Mouse (Mus musculus): ENCODE measurements at regions not wholly inside any gene's neighbourhood (a gene's known extent, or its start where the extent isn't known, plus 50 kb on each side); places are given as distances from the start of the nearest gene placed in this dataset.

DNA sequence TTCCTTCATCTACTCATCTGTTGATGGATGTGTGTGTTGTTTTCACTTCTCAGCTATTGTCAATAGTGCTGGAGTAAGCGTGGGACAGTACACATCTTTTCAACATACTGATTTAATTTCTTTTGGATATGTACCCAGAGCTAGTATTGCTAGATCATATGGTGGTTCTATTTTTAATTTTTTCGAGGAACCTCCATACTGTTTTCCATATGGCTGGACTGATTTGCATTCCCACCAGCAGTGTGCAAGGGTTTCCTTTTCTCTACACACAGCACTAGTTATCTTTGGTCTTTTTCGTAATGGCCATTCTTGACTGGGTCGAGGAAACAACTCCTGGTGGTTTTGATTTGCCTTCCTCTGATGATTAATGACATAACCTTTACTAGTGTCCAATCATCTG is 943.0 kb downstream of the Gsdmc2 start:
- no peak for DNase-seq (ENCODE audit: low spot score in 2 of 2)

DNA sequence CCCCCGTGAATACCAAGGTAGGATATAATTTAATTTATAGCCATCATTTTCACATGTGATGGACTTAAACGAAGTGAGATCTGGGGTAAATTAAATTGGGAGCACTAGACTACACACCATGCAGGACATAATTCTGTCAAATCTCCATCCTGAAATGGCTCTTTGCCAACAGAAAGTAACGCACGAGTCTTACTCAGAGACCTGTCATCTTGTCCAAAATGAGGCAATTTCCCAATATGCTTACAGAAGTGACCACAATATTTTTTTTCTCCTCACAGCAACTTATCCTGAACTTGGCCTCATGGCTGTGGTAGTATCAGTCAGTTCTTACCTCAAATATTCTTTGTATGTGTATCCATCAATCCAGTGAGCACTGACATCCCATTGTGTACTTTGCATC is 955.2 kb downstream of the Gsdmc2 start:
- no peak for DNase-seq (ENCODE audit: low spot score in 2 of 2)

DNA sequence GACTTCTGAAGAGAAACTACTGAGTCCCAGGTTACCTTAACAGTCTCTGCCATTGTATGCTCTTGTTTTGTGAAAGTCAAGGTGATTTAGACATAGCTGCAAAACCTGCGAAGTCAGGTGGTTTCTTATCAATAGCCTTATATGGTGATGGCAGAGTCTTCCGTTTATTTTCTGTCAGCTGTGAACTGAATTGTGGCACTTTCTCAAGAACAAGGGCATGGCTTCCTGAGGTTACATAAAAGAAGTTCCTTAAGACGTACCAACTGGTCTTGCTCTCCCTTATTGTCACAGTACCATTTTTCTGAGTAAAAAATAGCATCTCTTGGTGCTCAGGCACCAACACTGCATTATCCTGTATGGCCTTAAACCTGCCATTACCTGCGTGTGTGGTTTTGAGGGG is 959.6 kb downstream of the Gsdmc2 start:
- no peak for DNase-seq (ENCODE audit: low spot score in 2 of 2)

DNA sequence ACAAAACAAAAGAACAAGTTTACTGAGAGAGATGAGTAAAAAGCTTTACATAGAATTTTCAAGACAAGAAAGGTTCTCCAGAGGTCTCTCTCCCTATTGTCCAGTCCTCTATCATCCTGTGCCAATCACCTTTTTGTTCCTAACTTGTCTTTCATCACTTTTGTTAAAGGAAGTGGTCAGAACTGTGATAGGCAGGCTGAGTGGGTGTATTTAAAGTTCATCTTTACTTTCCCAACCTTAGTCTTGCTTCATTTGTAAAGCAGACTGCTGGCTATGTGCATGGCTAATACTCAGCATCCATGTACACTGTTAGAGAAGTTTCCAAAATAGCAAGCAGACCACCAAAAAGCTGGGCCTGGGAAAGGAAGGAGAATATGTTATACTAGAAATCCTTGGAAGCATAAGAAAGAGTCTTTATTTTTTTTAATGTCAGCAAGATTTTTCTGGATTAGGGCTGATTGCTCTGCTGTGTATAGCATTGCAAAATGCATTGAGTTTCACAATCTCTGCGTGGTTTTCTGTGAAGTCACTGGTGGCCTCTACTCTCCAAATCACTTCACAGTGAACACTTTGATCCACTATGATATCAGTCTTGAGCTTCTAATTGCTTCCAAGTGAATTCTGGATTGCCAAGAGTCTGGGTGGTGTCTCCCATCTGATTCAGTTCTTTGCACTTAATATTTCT is 973.8 kb downstream of the Gsdmc2 start:
- no peak for DNase-seq (ENCODE audit: low spot score in 2 of 2)

DNA sequence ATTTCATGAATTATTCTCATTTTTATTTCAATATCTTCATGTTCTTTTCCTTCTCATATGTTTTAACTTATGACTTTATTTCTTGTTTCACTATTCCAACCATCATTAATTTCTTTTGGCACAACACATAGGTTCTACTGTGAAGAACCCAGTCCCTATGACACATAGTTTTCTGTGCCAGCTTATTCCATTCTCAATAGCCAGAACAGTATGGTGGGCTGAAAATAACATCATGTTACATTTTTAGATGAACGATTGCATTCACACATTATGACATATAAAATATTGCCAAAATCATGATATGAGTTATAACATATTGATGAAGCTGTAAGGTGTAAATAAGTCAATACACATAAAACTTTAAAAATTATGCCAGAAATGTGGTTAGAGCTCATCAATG is 982.4 kb downstream of the Gsdmc2 start:
- DNase-seq (ENCODE audit: low spot score in 2 of 2), result no peak

DNA sequence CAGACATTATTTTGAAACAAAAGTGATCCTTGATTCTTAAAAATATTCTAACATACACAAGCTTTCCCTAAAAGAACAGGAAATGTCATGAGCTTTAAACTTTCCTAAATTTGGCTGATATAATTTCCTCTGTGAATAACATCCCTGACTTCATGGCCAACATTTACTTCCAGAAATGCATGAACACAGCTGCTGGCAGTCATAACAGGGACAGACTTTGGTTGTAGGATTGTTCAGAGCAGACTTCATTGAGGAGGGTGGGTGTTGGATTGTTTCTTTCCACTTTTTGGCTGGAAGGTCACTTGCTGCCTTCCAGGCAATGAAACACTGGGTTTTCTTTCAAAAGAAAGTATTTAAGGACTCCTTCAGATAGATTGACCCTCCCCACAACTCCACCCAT is 983.6 kb downstream of the Gsdmc2 start:
- no peak for DNase-seq (ENCODE audit: low spot score in 2 of 2)

DNA sequence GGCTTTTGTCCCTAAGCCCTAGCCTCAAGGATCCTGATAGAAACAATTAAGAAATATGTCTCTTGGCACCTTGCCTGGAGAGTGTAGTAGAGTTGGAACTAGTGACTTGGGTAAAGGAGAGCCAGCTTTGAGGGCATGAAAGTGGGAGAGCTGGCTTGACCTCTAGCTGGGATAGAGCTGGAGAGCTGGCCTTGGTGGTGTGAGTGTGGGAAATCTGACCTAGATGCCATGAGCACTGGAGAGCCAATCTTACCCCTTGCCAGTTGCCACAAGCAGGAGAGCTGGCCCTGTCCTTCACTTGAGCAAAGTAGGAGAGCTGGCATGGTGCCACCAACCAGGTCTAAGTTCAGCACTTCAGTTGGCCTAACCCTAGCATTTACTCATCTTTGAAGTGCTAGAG is 995.7 kb downstream of the Gsdmc2 start:
- DNase-seq (ENCODE audit: low spot score in 2 of 2), result no peak

DNA sequence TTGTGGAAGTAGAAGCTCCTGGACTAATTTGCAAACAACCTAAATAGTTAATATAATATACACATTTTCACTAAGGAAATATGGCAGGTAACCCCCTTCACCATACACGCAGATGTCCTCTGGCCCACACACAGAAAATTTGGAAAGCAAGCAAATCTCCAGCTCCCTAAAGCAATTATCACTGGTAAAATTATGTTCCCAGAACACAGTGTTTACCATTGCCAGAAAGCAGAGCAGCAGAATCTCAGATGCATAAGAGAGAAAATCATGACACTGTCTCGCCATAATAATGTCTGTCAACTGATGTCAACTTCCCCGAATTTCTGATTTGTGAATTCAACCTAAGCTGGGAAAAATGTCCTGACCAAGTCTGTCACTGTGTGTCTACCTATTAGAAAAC is 999.1 kb downstream of the Gsdmc2 start:
- no peak for DNase-seq (ENCODE audit: low spot score in 2 of 2)

DNA sequence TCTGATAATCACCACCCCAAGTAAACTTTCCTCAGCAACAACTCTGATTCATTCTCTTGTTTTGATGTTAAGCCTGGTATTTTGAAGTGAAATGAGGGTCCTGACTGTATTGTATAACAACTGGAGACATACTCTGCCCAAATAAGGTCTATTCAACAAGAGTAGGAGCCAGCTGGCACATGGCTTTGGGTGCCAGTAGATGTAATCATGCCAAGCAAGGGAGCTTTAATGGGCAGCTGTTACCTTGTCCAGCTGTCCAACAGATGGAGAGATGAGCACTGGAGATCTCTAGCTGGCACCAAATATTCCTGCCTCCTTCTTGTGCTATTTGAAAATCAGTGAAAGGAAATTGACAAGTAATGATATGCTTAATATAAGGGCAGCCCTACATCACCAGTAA is 1019.4 kb downstream of the Gsdmc2 start:
- DNase-seq (ENCODE audit: low spot score in 2 of 2), result no peak

DNA sequence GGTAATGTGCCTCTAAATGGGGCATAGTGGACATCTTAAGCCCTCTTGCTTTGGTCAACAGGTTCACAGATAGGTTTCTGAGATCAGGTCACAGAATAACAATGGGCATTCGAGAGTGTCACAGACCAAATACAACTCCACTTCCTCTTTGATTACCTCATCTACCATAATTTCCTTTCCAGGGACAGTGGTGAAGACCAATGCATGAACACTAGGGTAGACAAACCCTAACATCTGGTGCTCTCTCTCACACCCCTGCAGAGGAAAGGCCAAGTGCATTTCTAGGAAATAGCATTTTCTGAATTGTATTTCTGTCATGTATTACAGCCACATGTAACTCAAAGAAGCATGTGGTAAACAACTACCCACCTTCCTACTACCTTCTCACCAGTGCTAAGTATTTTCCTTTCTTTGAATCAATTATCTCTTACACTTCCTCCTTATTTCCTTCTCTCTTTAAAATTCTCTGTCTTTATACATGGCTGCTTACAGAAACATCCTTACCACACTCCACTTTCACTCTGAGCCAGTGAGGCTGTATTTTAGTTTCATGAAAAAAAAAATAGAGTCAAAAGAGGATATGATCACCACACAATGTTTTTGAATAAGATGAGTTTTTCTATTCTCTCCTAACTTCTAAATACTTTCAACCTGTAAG is 1021.0 kb downstream of the Gsdmc2 start:
- DNase-seq (ENCODE audit: low spot score in 2 of 2), result no peak

DNA sequence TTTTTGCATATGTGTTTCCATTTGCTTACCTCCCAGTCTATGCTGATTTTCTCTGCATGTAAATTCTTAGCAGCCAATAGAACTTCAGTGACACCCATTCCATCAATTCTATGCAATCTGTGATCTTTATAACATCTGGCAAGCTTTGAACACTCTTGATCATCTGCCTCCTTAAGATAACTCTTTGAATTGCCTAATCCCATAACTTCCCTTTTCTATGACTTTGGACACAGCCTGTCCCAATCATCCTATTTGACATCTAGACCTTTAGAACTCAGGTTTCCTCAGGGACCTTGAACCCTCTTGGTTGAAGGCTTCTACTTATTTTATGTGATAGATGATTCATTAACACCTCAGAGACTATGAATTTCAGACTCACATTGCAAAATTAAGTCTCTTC is 1022.7 kb downstream of the Gsdmc2 start:
- DNase-seq (ENCODE audit: low spot score in 2 of 2), result no peak

DNA sequence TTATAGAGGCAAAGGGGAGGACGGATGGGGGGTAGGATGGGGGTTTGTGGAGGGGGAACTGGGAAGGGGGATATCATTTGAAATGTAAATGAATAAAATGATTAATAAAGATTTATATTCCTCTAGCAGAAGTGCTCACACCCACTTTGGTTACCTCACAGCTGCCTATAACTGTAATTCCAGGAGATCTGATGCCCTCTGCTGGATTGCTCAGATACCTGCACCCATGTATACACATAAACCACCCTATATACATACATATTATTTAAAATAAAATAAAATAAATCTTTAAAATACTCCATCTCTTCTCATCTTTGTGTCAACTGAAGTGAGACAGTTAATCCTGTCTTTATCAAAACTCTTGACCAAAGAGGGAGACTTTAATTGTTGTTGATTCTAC is 1031.9 kb downstream of the Gsdmc2 start:
- no peak for DNase-seq (ENCODE audit: low spot score in 2 of 2)

DNA sequence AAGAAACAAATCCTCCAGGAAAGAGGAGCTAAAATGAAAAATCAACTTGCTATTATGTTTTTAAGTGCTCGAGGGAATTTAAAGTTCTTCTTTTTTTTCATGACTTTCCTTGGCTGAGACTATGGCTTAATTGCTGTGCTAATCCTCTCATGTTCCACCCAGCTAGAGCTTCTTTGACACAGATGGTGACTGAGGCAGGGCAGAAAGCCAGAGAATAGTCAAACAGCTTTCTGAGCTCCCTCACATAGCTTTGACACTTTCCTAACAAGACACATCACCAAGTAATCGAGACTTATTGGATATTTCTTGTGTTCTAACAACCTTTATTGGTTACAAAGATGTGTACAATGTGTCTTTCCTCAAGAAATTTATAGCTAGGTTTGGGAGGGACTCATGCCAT is 1033.0 kb downstream of the Gsdmc2 start:
- no peak for DNase-seq (ENCODE audit: low spot score in 2 of 2)

DNA sequence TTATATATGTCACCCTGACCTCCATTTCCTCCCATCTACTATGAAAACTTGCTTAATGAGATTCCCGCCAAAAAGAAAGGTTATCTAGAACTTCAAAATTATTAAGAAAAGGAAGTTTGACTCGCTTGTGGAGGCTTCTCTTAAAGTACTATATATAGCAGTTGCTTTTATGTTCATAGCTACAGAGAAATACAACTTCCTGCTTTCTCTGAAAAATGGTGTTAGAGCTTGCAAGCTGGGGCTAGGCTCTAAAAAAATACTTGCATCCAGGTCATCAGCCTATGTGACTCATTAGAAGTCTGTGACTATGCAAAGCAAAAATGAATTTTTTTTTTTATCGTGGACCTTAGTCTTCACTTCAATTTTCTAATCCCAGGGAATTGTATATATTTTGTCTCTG is 1035.7 kb downstream of the Gsdmc2 start:
- no peak for DNase-seq (ENCODE audit: low spot score in 2 of 2)

DNA sequence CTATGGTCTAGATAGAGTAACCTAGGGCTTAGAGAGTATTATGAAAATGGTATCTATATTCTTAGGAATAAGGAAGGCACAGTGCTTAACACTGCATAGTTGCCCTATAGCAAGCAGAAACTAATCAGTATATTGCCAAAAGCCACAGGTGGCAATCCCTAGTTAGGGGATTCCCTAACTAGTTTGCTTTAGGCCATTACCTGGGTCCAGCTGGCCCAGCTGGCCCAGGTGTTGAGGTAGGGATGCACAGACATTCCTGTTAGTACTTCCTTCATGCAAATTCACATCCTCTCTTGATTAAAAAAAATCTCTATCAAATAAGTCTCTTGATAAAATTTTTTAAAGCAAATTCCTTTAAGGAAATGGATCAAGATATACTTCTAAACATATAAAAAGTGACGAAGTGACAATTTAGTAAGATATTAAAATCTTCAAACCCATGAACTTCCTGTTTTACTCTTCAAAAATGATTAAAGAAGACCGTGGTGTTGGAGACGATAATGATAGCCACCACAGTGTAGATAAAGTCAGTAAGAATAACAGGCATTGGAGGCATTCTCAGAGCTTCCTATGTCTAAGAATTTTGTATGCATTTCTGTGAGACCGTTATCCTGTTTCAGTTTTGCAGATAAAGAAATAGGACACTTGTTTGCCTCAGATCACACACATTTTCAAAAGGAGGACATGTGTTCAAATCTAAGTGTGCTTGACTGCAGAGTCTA is 1036.7 kb downstream of the Gsdmc2 start:
- DNase-seq (ENCODE audit: low spot score in 2 of 2), result no peak

DNA sequence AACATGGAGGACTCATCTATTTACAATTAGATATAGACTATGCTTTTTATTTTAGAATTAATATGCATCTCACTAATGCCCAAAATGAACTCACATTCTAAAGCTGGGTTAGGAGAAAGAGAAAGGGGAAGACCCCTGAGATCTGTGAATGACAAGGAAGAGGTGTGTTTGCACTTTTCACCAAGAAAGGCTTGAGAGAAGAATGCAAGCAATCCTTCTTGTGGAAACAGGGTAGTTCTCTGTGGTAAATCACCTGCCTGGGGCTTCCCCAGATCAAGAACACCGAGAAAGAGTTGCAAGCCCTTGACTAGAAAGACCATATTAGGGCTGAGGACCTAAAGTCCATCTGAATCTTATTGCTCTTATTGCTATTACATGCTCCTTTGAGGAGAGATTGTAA is 1037.6 kb downstream of the Gsdmc2 start:
- no peak for DNase-seq (ENCODE audit: low spot score in 2 of 2)

DNA sequence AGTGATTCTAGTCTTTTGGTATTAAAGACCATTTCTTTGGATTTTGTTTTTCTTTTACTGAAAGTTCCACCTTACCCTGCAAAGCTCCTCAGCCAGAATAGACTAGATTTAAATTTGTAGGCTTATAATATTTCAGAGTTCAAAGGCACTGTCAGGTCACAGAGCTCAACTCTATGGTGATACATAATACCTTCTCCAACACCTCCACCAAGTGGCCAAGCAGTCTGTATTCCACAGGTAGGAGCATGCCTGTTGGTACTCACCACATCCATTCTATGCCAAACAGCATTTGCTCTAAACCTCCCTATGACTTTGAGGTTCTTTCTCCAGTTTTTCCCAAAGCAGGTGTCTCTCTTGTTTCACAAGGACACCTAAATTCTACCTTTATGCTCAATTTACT is 1042.2 kb downstream of the Gsdmc2 start:
- peak in 1 of 2 experiments; percentile 5 for DNase-seq (ENCODE audit: low spot score in 2 of 2)

DNA sequence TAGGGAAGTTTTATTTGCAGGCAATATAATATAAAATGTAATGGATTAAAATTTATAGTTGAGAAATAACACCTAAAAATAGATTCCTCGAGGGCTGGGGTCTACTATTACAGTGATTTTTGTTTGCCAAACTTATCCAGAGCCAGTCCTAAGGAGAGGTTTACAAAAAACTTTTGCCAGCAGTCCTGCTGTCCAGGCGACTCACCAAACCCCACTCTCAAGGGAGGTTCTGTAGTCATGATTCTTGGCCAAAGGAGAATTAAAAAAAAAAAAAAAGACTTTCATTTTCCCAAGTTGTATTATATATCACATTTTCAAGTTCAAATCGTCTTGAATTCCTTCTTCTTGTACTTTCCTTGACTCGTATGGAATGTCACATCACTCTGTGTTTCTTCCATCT is 1046.2 kb downstream of the Gsdmc2 start:
- no peak for DNase-seq (ENCODE audit: low spot score in 2 of 2)

DNA sequence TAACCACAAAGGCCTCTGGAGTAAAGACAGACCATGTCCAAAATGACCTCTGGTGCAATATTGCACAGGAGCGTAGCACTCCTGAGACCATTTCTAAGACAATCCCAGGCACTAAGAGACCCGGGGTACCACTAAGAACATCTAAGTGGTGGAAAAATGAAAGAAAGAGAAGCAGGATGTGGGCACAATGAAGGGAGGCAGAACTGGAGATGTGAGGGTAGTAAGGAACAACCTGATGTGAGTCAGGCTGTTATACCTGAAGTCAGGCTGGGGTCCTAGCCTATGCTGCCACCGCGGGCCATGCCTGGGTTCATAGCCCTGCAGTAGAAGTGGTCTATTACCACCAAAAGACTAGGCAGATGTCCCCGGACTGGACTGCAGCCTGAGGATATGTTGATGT is 1051.4 kb downstream of the Gsdmc2 start:
- DNase-seq (ENCODE audit: low spot score in 2 of 2), result no peak

DNA sequence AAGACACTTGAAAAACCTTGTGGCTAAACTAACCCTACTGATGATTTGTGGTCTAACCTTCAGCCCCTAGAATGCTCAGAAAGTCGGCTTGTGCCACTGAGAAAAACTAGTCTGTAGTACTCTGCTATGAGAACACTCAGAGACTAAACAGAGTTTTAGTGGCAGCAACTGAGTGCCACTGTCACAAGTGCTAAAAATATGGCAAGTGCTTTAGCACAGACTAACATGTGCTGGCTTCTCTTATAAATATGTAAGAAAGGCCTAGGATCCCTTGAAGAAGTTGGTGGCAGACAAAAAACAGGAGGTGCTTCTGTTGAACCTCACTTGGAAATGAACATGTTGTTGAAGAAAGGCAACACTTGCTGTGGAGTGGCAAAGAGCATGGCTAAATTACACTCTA is 1052.9 kb downstream of the Gsdmc2 start:
- DNase-seq (ENCODE audit: low spot score in 2 of 2), result no peak

DNA sequence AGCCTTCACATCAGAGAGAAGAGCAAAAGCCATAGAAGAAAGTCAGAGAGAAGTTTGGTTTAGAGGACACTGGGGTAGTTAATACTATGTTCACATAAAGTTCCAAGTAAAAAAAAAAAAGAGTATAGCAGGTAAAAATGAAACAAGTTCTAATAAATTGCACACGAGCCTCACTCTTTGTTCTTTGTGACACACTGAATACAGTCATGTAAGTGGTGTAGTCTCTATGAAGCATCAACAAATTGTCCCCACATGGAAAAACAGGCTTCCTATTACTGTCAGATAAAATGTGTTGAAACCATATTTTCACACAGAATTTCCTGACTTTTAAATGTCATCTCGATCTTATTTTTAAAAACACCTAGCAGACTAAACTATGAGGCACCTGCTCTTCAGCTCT is 1057.2 kb downstream of the Gsdmc2 start:
- no peak for DNase-seq (ENCODE audit: low spot score in 2 of 2)

DNA sequence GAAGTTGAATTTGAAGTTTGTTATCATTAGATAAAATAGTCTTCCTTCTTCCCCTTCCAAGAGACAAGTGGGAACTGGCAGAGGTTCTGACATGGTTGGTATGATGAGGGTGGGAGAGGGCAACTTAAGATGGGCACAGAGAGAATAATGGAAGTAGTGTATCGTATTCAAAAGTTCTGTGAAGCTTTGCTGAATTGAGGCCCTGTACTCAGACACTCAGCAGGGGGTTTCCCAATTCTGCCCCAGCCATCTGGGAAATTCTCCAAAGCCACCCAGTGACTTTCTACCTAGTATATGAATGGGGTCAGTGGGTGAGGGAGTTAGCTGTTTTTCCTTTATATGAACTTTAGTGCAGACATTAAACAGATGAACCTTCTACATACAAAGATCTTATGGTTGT is 1058.7 kb downstream of the Gsdmc2 start:
- DNase-seq (ENCODE audit: low spot score in 2 of 2), result no peak

DNA sequence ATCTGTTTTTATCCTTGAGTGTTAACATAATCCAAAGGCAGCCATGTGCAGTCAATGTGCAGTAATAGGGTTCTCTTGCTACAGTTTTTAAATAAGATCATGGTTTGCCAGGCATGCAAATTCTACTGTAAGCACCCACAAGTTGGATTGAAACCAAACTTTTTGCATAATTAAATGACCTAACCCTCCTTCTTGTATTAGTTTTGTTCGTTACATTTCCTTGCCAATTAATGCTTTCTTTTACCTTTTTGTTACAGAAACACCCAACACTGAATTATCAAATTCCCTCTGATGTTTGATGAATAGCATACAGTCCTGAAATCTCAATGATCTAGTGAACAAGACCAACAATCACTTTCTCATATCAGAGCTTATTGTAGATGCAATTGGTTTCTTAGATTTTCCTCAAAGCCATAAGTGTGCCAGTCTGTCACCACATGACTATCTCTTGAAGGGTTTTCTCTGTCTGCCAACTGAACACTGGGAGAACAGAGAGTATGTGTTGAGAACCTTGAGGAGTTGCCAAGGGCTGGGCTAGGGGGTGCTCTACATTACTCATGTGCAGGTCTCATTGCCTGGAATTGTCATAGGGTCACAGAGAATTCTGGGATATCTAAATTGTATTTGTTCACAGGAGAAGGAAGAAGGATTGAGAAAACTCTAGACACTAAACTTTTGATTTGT is 1060.4 kb downstream of the Gsdmc2 start:
- no peak for DNase-seq (ENCODE audit: low spot score in 2 of 2)
